In genomic region chr9:57647286-57648108, GRCm38 (mm10) we compare ENCODE assay signal across 1 mouse cellular context.
TF ChIP-seq lines count a peak whose summit lies in the region.

No protein-coding gene starts in this region.

TF ChIP-seq in CH12.LX, 34 proteins besides CTCF, POLR2A, EP300 and RAD21:
- no peak for TF ChIP-seq USF1 (IDR thresholded peaks at IDR 0.05; ENCODE audit: low read depth, low read length)
- TF ChIP-seq ZKSCAN1 (IDR thresholded peaks at IDR 0.05; ENCODE audit: borderline replicate concordance, low read depth, low read length): no peak
- no peak for TF ChIP-seq TBP (conservative IDR thresholded peaks at IDR 0.05; ENCODE audit: low read depth, low read length)
- TF ChIP-seq USF2 (conservative IDR thresholded peaks at IDR 0.05; ENCODE audit: low read depth, low read length): no peak
- TF ChIP-seq MYC (IDR thresholded peaks at IDR 0.05; ENCODE audit: low read depth, low read length): no peak
- no peak for TF ChIP-seq MXI1 (IDR thresholded peaks at IDR 0.05; ENCODE audit: low read depth, low read length)
- no peak for TF ChIP-seq CHD2 (IDR thresholded peaks at IDR 0.05; ENCODE audit: low read length)
- TF ChIP-seq HCFC1 (IDR thresholded peaks at IDR 0.05; ENCODE audit: low read depth, low read length): no peak
- TF ChIP-seq ZNF384 (IDR thresholded peaks at IDR 0.05; ENCODE audit: low read depth, low read length): no peak
- TF ChIP-seq MAX (IDR thresholded peaks at IDR 0.05; ENCODE audit: low read length): no peak
- TF ChIP-seq JUND (conservative IDR thresholded peaks at IDR 0.05; ENCODE audit: low read depth, low read length): no peak
- TF ChIP-seq JUN (IDR thresholded peaks at IDR 0.05; ENCODE audit: insufficient read depth, low read depth, low read length): no peak
- no peak for TF ChIP-seq ETS1 (conservative IDR thresholded peaks at IDR 0.05; ENCODE audit: low read depth, low read length)
- no peak for TF ChIP-seq MAZ (IDR thresholded peaks at IDR 0.05; ENCODE audit: low read depth, low read length)
- TF ChIP-seq GABPA (IDR thresholded peaks at IDR 0.05; ENCODE audit: insufficient replicate concordance, low read depth, low read length): no peak
- no peak for TF ChIP-seq POLR2AphosphoS2 (IDR thresholded peaks at IDR 0.05; ENCODE audit: low read depth, low read length)
- TF ChIP-seq ELF1 (IDR thresholded peaks at IDR 0.05; ENCODE audit: low read depth, low read length): no peak
- TF ChIP-seq ZC3H11A (IDR thresholded peaks at IDR 0.05; ENCODE audit: low read depth, low read length): no peak
- no peak for TF ChIP-seq MEF2A (IDR thresholded peaks at IDR 0.05; ENCODE audit: borderline replicate concordance, low read depth, low read length)
- TF ChIP-seq NRF1 (IDR thresholded peaks at IDR 0.05; ENCODE audit: low read depth, low read length): no peak
